Mouse (Mus musculus): ENCODE data around the gene Cct7. TPM values are rescaled to one million over a fixed set of nuclear protein-coding genes. Genes with fewer than 3 reads are reported as not detected.

The Cct7 gene
- polyA plus RNA-seq, 1 experiment from 2014 or later: 695 TPM

GRCm38 (mm10) chr6:85512577-85513530 is 61.5 kb downstream of the Cct7 start:
- 2% methylated on average over 90 of the region's 90 CpGs for WGBS
- Histone ChIP-seq H3K4me2 (peak overlapping the region; percentile 66), H3K9me3 (ENCODE audit: control insufficient read depth, low read length) (no peaks in the 10 kb centered on the region), H3K36me3 (ENCODE audit: control insufficient read depth, insufficient read depth, low read length) (no peaks in the 10 kb centered on the region), H3K4me1 (replicated peaks; ENCODE audit: control insufficient read depth, insufficient read depth, low read length) (peaks cover 8% of the 10 kb centered on the region), H3K9ac (ENCODE audit: low read depth, low read length) (no peak overlapping the region), H3K27me3 (replicated peaks; ENCODE audit: control insufficient read depth, insufficient read depth, low read length) (peaks cover 84% of the 10 kb centered on the region), H3K27ac (ENCODE audit: low read depth, low read length) (no peak overlapping the region), H3K4me3 (ENCODE audit: low read depth, low read length) (peak overlapping the region; percentile 44)
- ATAC-seq (replicated peaks; ENCODE audit: low FRiP score) (no peak), DNase-seq (ENCODE audit: low spot score) (peak; percentile 46)

- H3K4me1 ChIP-seq (replicated peaks; ENCODE audit: control insufficient read depth, insufficient read depth, low read length): peaks cover 8% of the 10 kb centered on the region
- peak within 1 kb of the TSS; percentile 44 for H3K4me3 ChIP-seq (ENCODE audit: low read depth, low read length)
- no peaks in the 10 kb centered on the region for H3K36me3 ChIP-seq (ENCODE audit: control insufficient read depth, insufficient read depth, low read length)
- no peak within 1 kb of the TSS for H3K9ac ChIP-seq (ENCODE audit: low read depth, low read length)
- H3K27ac ChIP-seq (ENCODE audit: low read depth, low read length): no peak within 1 kb of the TSS
- H3K4me2 ChIP-seq: peak within 1 kb of the TSS; percentile 66
- H3K27me3 ChIP-seq (replicated peaks; ENCODE audit: control insufficient read depth, insufficient read depth, low read length): peaks cover 81% of the 10 kb centered on the region
- DNase-seq (ENCODE audit: low spot score): peak; percentile 34
- ATAC-seq (replicated peaks; ENCODE audit: low FRiP score): no peak
- H3K9me3 ChIP-seq (ENCODE audit: control insufficient read depth, low read length): no peaks in the 10 kb centered on the region
- under 1% methylated on average over 38 of the region's 38 CpGs for WGBS
These were observed 62.2 kb downstream of the Cct7 start, which contains the start of gene Egr4 for GRCm38 (mm10) chr6:85513531-85513910. Gene Egr4, minus strand, starts transcription at chr6:85513589.

- no peak for DNase-seq (ENCODE audit: low spot score)
- Histone ChIP-seq H3K4me1 (replicated peaks; ENCODE audit: control insufficient read depth, insufficient read depth, low read length) (peaks cover 8% of the 10 kb centered on the region), H3K27ac (ENCODE audit: low read depth, low read length) (no peak overlapping the region), H3K27me3 (replicated peaks; ENCODE audit: control insufficient read depth, insufficient read depth, low read length) (peaks cover 59% of the 10 kb centered on the region), H3K9ac (ENCODE audit: low read depth, low read length) (no peak overlapping the region), H3K9me3 (ENCODE audit: control insufficient read depth, low read length) (no peaks in the 10 kb centered on the region), H3K4me3 (ENCODE audit: low read depth, low read length) (no peak overlapping the region), H3K36me3 (ENCODE audit: control insufficient read depth, insufficient read depth, low read length) (no peaks in the 10 kb centered on the region), H3K4me2 (no peak overlapping the region)
- 78% methylated on average over 4 of the region's 4 CpGs for WGBS
- no peak for ATAC-seq (replicated peaks; ENCODE audit: low FRiP score)
These were observed 64.6 kb downstream of the Cct7 start for GRCm38 (mm10) chr6:85515941-85516340.

Other genes starting within 250 kb of the Cct7 start
- 3.8 and 4.0 TPM in 2 replicates for gene Sfxn5, start 118.1 kb upstream of the Cct7 start, polyA plus RNA-seq (2014; fragmentation: Nextera tagmentation; extraction: Ambion mirVana)
- gene Rab11fip5, start 76.9 kb upstream of the Cct7 start, polyA plus RNA-seq (2014; fragmentation: Nextera tagmentation; extraction: Ambion mirVana): 1.0 TPM in 2 replicates
- gene Noto, start 27.6 kb upstream of the Cct7 start, polyA plus RNA-seq (2014; fragmentation: Nextera tagmentation; extraction: Ambion mirVana): not detected in 2 replicates
- gene Smyd5, start 19.5 kb upstream of the Cct7 start, polyA plus RNA-seq (2014; fragmentation: Nextera tagmentation; extraction: Ambion mirVana): 65.5 and 68.2 TPM in 2 replicates
- 35.7 and 37.7 TPM in 2 replicates for gene Pradc1, start 456 bp downstream of the Cct7 start, polyA plus RNA-seq (2014; fragmentation: Nextera tagmentation; extraction: Ambion mirVana)
- 0.04 and 0.08 TPM in 2 replicates for gene Fbxo41, start 51.5 kb downstream of the Cct7 start, polyA plus RNA-seq (2014; fragmentation: Nextera tagmentation; extraction: Ambion mirVana)
- not detected in 2 replicates for gene Egr4, start 62.1 kb downstream of the Cct7 start, polyA plus RNA-seq (2014; fragmentation: Nextera tagmentation; extraction: Ambion mirVana)
- gene Alms1, start 136.0 kb downstream of the Cct7 start, polyA plus RNA-seq (2014; fragmentation: Nextera tagmentation; extraction: Ambion mirVana): 6.0 and 6.3 TPM in 2 replicates

All from liver, embryonic 11.5 days (tissue).